23 mouse cellular contexts compared by ENCODE assay signal in genomic region chr19:48469791-48470410, GRCm38 (mm10).
DNase-seq lines count a peak whose midpoint lies in the region; ATAC-seq and TF ChIP-seq lines count a peak whose summit lies in the region.
"Had no signal": no experiment of that assay in that cellular context is flagged by ENCODE, and none has a peak within 500 bp of the region (broad histone marks: within the 10 kb centered on the region; RNA-seq: fewer than 3 reads in every experiment).

No protein-coding gene starts in this region.

- no peak; the same call in 1 of the 2 replicates for ATAC-seq in forebrain, postnatal 0 days
- ATAC-seq in forebrain, embryonic 15.5 days (replicated peaks) = no peak
- ATAC-seq in intestine, embryonic 14.5 days (replicated peaks; ENCODE audit: low FRiP score, low TSS enrichment, low read depth) = no peak
- ATAC-seq in intestine, postnatal 0 days = no peak
- ATAC-seq: activated CD4-positive, CD25-positive, alpha-beta regulatory T cell, adult 4 months; CD4-positive, CD25-positive, alpha-beta regulatory T cell, adult 4 months; forebrain, embryonic 13.5 days; hindbrain, embryonic 16.5 days; inflammation-experienced regulatory T-cells, adult 6 months had no signal

- H3K36me3 ChIP-seq in forebrain, postnatal 0 days (ENCODE audit: insufficient read depth) = no peaks in the 10 kb centered on the region
- no peaks in the 10 kb centered on the region for H3K36me3 ChIP-seq in forebrain, embryonic 15.5 days
- H3K36me3 ChIP-seq in intestine, embryonic 14.5 days (ENCODE audit: control insufficient read depth, insufficient read depth, low read length) = no peaks in the 10 kb centered on the region
- H3K36me3 ChIP-seq in intestine, postnatal 0 days (ENCODE audit: control insufficient read depth, insufficient read depth) = no peaks in the 10 kb centered on the region
- H3K36me3 ChIP-seq: forebrain, embryonic 10.5 days; heart, embryonic 10.5 days; heart, embryonic 13.5 days; hindbrain, embryonic 12.5 days had no signal

- no peak for TF ChIP-seq CTCF in forebrain, postnatal 0 days (IDR thresholded peaks at IDR 0.05; ENCODE audit: low read depth)
- TF ChIP-seq CTCF in intestine, postnatal 0 days (IDR thresholded peaks at IDR 0.05; ENCODE audit: low read depth) = no peak

- H3K27ac ChIP-seq in forebrain, postnatal 0 days (ENCODE audit: low read depth, low read length) = no peak overlapping the region
- H3K27ac ChIP-seq in forebrain, embryonic 15.5 days (replicated peaks) = no peak overlapping the region
- H3K27ac ChIP-seq in intestine, embryonic 14.5 days (ENCODE audit: low read depth) = no peak overlapping the region
- H3K27ac ChIP-seq in intestine, postnatal 0 days (ENCODE audit: low read depth, low read length) = no peak overlapping the region
- H3K27ac ChIP-seq: forebrain, embryonic 10.5 days; forebrain, embryonic 13.5 days; heart, adult 2 months; heart, embryonic 10.5 days; heart, embryonic 13.5 days; hindbrain, embryonic 12.5 days had no signal

- WGBS in forebrain, postnatal 0 days = 83% methylated on average over 4 of the region's 4 CpGs
- WGBS in forebrain, embryonic 15.5 days = 84% methylated on average over 4 of the region's 4 CpGs
- 86% methylated on average over 4 of the region's 4 CpGs for WGBS in intestine, embryonic 14.5 days
- 86% methylated on average over 4 of the region's 4 CpGs for WGBS in intestine, postnatal 0 days

- H3K4me1 ChIP-seq in forebrain, postnatal 0 days (ENCODE audit: insufficient read depth) = no peaks in the 10 kb centered on the region
- H3K4me1 ChIP-seq in forebrain, embryonic 15.5 days = no peaks in the 10 kb centered on the region
- H3K4me1 ChIP-seq in intestine, embryonic 14.5 days (replicated peaks; ENCODE audit: control insufficient read depth, insufficient read depth, low read length) = no peaks in the 10 kb centered on the region
- no peaks in the 10 kb centered on the region for H3K4me1 ChIP-seq in intestine, postnatal 0 days (replicated peaks; ENCODE audit: control insufficient read depth, insufficient read depth, low read length)
- H3K4me1 ChIP-seq: forebrain, embryonic 10.5 days; forebrain, embryonic 13.5 days; hindbrain, embryonic 12.5 days had no signal

- DNase-seq in forebrain, postnatal 0 days = peak; percentile 9
- DNase-seq in intestine, embryonic 14.5 days (ENCODE audit: low spot score) = peak; percentile 43
- DNase-seq in Muller cell, postnatal 12 days (ENCODE audit: inconsistent ontology term) = peak; percentile 64
- no peak for DNase-seq in spleen, postnatal 36 days (ENCODE audit: low spot score in 2 of 2)
- DNase-seq: adrenal gland, adult 8-10 months; adrenal gland, postnatal 25 days; cerebellum, adult 11-12 months; cerebellum, adult 8-10 months; gastrocnemius, postnatal 25 days; heart, adult 2 months; heart, postnatal 14 days; kidney, adult 11 months had no signal

- H3K9ac ChIP-seq in forebrain, postnatal 0 days = no peak overlapping the region
- H3K9ac ChIP-seq in forebrain, embryonic 15.5 days (replicated peaks) = no peak overlapping the region
- H3K9ac ChIP-seq in intestine, embryonic 14.5 days (ENCODE audit: low read length) = no peak overlapping the region
- H3K9ac ChIP-seq in intestine, postnatal 0 days (ENCODE audit: low read depth, low read length) = no peak overlapping the region
- H3K9ac ChIP-seq: forebrain, embryonic 13.5 days; heart, embryonic 13.5 days; hindbrain, embryonic 12.5 days had no signal

- no peak overlapping the region for H3K4me3 ChIP-seq in forebrain, postnatal 0 days (ENCODE audit: low read depth, low read length)
- no peak overlapping the region for H3K4me3 ChIP-seq in forebrain, embryonic 15.5 days
- H3K4me3 ChIP-seq in intestine, embryonic 14.5 days (ENCODE audit: low read depth, low read length) = no peak overlapping the region
- H3K4me3 ChIP-seq in intestine, postnatal 0 days (ENCODE audit: low read depth, low read length) = no peak overlapping the region
- H3K4me3 ChIP-seq: forebrain, embryonic 10.5 days; forebrain, embryonic 13.5 days; heart, adult 2 months; heart, embryonic 10.5 days; heart, embryonic 13.5 days; hindbrain, embryonic 12.5 days had no signal

- H3K9me3 ChIP-seq in forebrain, postnatal 0 days (ENCODE audit: low read length) = no peaks in the 10 kb centered on the region
- no peaks in the 10 kb centered on the region for H3K9me3 ChIP-seq in forebrain, embryonic 15.5 days
- H3K9me3 ChIP-seq in intestine, embryonic 14.5 days (ENCODE audit: control insufficient read depth, low read length) = no peaks in the 10 kb centered on the region
- H3K9me3 ChIP-seq in intestine, postnatal 0 days (ENCODE audit: control insufficient read depth) = no peaks in the 10 kb centered on the region
- H3K9me3 ChIP-seq: forebrain, embryonic 10.5 days; forebrain, embryonic 13.5 days; heart, embryonic 10.5 days; heart, embryonic 13.5 days; hindbrain, embryonic 12.5 days had no signal

- no peaks in the 10 kb centered on the region for H3K27me3 ChIP-seq in forebrain, postnatal 0 days (ENCODE audit: insufficient read depth, low read length)
- no peaks in the 10 kb centered on the region for H3K27me3 ChIP-seq in forebrain, embryonic 15.5 days
- H3K27me3 ChIP-seq in intestine, embryonic 14.5 days (replicated peaks; ENCODE audit: control insufficient read depth, insufficient read depth, low read length) = no peaks in the 10 kb centered on the region
- no peaks in the 10 kb centered on the region for H3K27me3 ChIP-seq in intestine, postnatal 0 days (replicated peaks; ENCODE audit: control insufficient read depth, insufficient read depth, low read length)
- H3K27me3 ChIP-seq: forebrain, embryonic 13.5 days; heart, embryonic 13.5 days; hindbrain, embryonic 12.5 days had no signal

- no peak overlapping the region for H3K4me2 ChIP-seq in forebrain, postnatal 0 days (ENCODE audit: low read depth)
- no peak overlapping the region for H3K4me2 ChIP-seq in forebrain, embryonic 15.5 days (replicated peaks)
- no peak overlapping the region for H3K4me2 ChIP-seq in intestine, embryonic 14.5 days (ENCODE audit: low read length)
- H3K4me2 ChIP-seq in intestine, postnatal 0 days (replicated peaks; ENCODE audit: low read depth) = no peak overlapping the region
- H3K4me2 ChIP-seq: forebrain, embryonic 13.5 days; heart, embryonic 13.5 days; hindbrain, embryonic 12.5 days had no signal

Comparison
In these comparisons a context has a peak if more than half of its experiments do, and no peak if none do; other contexts are left out.
1. DNase-seq: peak in forebrain, postnatal 0 days (single experiment), intestine, embryonic 14.5 days (single experiment) and Muller cell, postnatal 12 days (single experiment); none in spleen, postnatal 36 days (0 of 2).